Mouse (Mus musculus) embryonic facial prominence, embryonic 12.5 days (tissue): ENCODE measurements around the gene 1700003E16Rik. TPM values are rescaled to one million over a fixed set of nuclear protein-coding genes. Genes with fewer than 3 reads are reported as not detected.

Experiments used
- polyA plus RNA-seq: library from polyadenylated mRNA; unstranded; fragments of >200 nt; fragmentation: Nextera tagmentation; extraction: Ambion mirVana; gene quantifications from 2 replicates; pipeline ENCODE4 v1.2.1, GENCODE M21; 2016

Gene 1700003E16Rik
- polyA plus RNA-seq, 1 experiment from 2014 or later = 2.8 TPM

Other genes with a start within 250 kb of the 1700003E16Rik start
- gene Sema4f, start 216.6 kb upstream of the 1700003E16Rik start, polyA plus RNA-seq = 7.0 and 7.7 TPM in 2 replicates
- gene M1ap, start 209.5 kb upstream of the 1700003E16Rik start, polyA plus RNA-seq = 0.31 TPM in 2 replicates
- gene Dok1, start 122.9 kb upstream of the 1700003E16Rik start, polyA plus RNA-seq = 11.0 and 11.8 TPM in 2 replicates
- 17.9 and 21.9 TPM in 2 replicates for gene Loxl3, start 122.2 kb upstream of the 1700003E16Rik start, polyA plus RNA-seq
- gene Aup1, start 101.9 kb upstream of the 1700003E16Rik start, polyA plus RNA-seq = 154 and 167 TPM in 2 replicates
- gene Htra2, start 101.1 kb upstream of the 1700003E16Rik start, polyA plus RNA-seq = 74.1 and 77.8 TPM in 2 replicates
- 1.5 and 1.6 TPM in 2 replicates for gene Dqx1, start 98.6 kb upstream of the 1700003E16Rik start, polyA plus RNA-seq
- 8.2 and 11.8 TPM in 2 replicates for gene Tlx2, start 86.1 kb upstream of the 1700003E16Rik start, polyA plus RNA-seq
- 41.0 and 44.4 TPM in 2 replicates for gene Pcgf1, start 78.5 kb upstream of the 1700003E16Rik start, polyA plus RNA-seq
- gene Lbx2, start 70.0 kb upstream of the 1700003E16Rik start, polyA plus RNA-seq = 0.57 and 1.1 TPM in 2 replicates
- gene Ccdc142, start 54.8 kb upstream of the 1700003E16Rik start, polyA plus RNA-seq = 2.9 and 4.1 TPM in 2 replicates
- 3.5 and 4.2 TPM in 2 replicates for gene Gm42688, start 54.8 kb upstream of the 1700003E16Rik start, polyA plus RNA-seq
- gene Mrpl53, start 47.4 kb upstream of the 1700003E16Rik start, polyA plus RNA-seq = 132 and 139 TPM in 2 replicates
- gene Mogs, start 40.9 kb upstream of the 1700003E16Rik start, polyA plus RNA-seq = 54.9 and 55.2 TPM in 2 replicates
- gene Wbp1, start 34.8 kb upstream of the 1700003E16Rik start, polyA plus RNA-seq = 193 and 204 TPM in 2 replicates
- 17.9 and 21.4 TPM in 2 replicates for gene Ino80b, start 31.0 kb upstream of the 1700003E16Rik start, polyA plus RNA-seq
- 51.3 and 54.6 TPM in 2 replicates for gene Rtkn, start 20.9 kb upstream of the 1700003E16Rik start, polyA plus RNA-seq
- 10.0 and 11.3 TPM in 2 replicates for gene Wdr54, start within 50 bp of the 1700003E16Rik start, polyA plus RNA-seq
- 121 and 126 TPM in 2 replicates for gene Dctn1, start 9.5 kb downstream of the 1700003E16Rik start, polyA plus RNA-seq
- 0.62 and 1.1 TPM in 2 replicates for gene Slc4a5, start 63.4 kb downstream of the 1700003E16Rik start, polyA plus RNA-seq
- gene Mthfd2, start 169.5 kb downstream of the 1700003E16Rik start, polyA plus RNA-seq = 36.4 and 39.7 TPM in 2 replicates
- gene Mob1a, start 169.6 kb downstream of the 1700003E16Rik start, polyA plus RNA-seq = 62.8 and 71.0 TPM in 2 replicates
- 117 and 126 TPM in 2 replicates for gene Bola3, start 192.7 kb downstream of the 1700003E16Rik start, polyA plus RNA-seq